Mouse (Mus musculus): ENCODE data around the gene Vamp5. TPM values are rescaled to one million over a fixed set of nuclear protein-coding genes. Genes with fewer than 3 reads are reported as not detected.

Gene Vamp5
- total RNA-seq (2012; rRNA removed) (1.5 and 2.5 TPM in 2 replicates), total RNA-seq (2014; rRNA removed) (0.50 and 0.59 TPM in 2 replicates), polyA plus RNA-seq (2012; ENCODE audit: insufficient read length, low read depth) (0.90 and 2.2 TPM in 2 replicates)

DNA sequence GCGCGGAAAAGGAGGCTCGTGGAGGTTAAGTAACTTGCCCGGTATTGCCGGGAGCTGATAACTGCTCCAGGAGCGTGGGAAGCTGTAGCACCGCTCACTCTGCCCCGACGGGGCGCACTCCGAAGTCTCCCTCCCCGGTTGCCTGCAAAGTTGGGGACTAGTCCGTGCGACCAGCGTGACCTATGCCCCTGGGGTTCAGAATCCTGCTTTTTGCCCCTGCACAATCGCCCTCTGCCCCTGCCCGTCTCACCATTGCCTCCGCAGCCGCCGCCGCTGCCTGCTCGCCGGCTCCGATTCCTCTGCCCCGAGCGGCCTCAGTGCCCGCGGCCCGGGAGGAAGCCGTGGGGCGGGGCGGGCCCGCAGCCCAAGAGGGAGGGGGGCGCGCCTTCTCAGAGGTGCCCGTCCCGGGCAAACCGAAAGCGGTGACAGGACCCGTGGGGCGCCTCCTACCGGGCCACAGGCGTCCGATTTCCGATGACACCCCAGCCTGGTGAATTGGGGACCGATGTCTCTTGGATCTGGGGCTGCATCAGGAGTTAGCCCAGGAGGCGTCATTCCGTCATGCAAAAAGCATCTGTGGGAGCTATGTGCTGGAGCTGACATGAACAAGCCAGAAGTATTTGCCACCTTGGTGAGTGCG is at the start of gene Vamp5:
TSS of gene Vamp5 (minus strand) at position 338 of the 640 bp plus-strand sequence.
- no peak for DNase-seq (ENCODE audit: extremely low read depth)
- TF ChIP-seq POLR2AphosphoS2 (IDR thresholded peaks at IDR 0.05; ENCODE audit: low read depth, low read length) (no peak), ZMIZ1 (IDR thresholded peaks at IDR 0.05; ENCODE audit: low read depth, low read length) (no peak), IRF4 (IDR thresholded peaks at IDR 0.05; ENCODE audit: low read depth, low read length) (peak; percentile 48; the same call in 1 of the 2 replicates), POLR2A (IDR thresholded peaks at IDR 0.05; ENCODE audit: low read depth, low read length) (peak; percentile 19; the same call in 1 of the 2 replicates), TCF12 (IDR thresholded peaks at IDR 0.05; ENCODE audit: low read depth, low read length) (peak; percentile 38; the same call in 1 of the 2 replicates), UBTF (IDR thresholded peaks at IDR 0.05; ENCODE audit: low read depth, low read length) (peak; percentile 75; the same call in 1 of the 2 replicates), CTCF (conservative IDR thresholded peaks at IDR 0.05 in 1 of 2, IDR thresholded peaks at IDR 0.05 in 1 of 2; ENCODE audit: low read depth in 2 of 2, low read length in 2 of 2) (peak in 1 of 2 experiments; percentile 64; a peak in 2 of 4 replicates), SMC3 (IDR thresholded peaks at IDR 0.05; ENCODE audit: low read depth, low read length) (0 out of 2 replicates have a peak, but pooled peaks have one; percentile 13), MAZ (IDR thresholded peaks at IDR 0.05; ENCODE audit: low read depth, low read length) (peak; percentile 63; the same call in 1 of the 2 replicates)
- peaks cover under 1 to 16% of the 10 kb centered on the region in 2 experiments; a peak in 2 of 4 replicates for H3K4me1 ChIP-seq (ENCODE audit: control insufficient read depth in 1 of 2, insufficient read depth in 2 of 2)
- dilution Hi-C loops (cut with MboI; ENCODE audit: extremely low pct_ligation_motif_present, extremely low pct_unique_long_range_greater_than_20kb, low sequenced_read_pairs): no loop called here
- peaks cover 10% of the 10 kb centered on the region for H3K27me3 ChIP-seq (replicated peaks)
- peak within 1 kb of the TSS; percentile 33 for H3K4me2 ChIP-seq (ENCODE audit: insufficient read depth, low read depth, poor library complexity, severe bottlenecking)
- H3K79me2 ChIP-seq (replicated peaks; ENCODE audit: control insufficient read depth, extremely low read depth, insufficient read depth, poor library complexity, severe bottlenecking): no peaks in the 10 kb centered on the region
- H3K4me3 ChIP-seq (replicated peaks in 1 of 3; ENCODE audit: low read depth in 2 of 3, low read length in 2 of 3, poor library complexity in 1 of 3): peak within 1 kb of the TSS; percentile 54 to 68 (median 67)
- H3K9ac ChIP-seq (ENCODE audit: insufficient read depth, low read depth): peak within 1 kb of the TSS; percentile 46; the same call in 1 of the 2 replicates
- H3K27ac ChIP-seq (ENCODE audit: insufficient read depth, low read depth): no peak within 1 kb of the TSS
- peaks cover 3 to 14% of the 10 kb centered on the region in 2 experiments for H3K36me3 ChIP-seq (replicated peaks in 1 of 2; ENCODE audit: control insufficient read depth in 1 of 2, insufficient read depth in 1 of 2, low read length in 1 of 2)
- in situ Hi-C loops (cut with MboI; ENCODE audit: low pct_ligation_motif_present, low pct_unique_long_range_greater_than_20kb, low sequenced_read_pairs): no loop called here
- H3K9me3 ChIP-seq (replicated peaks; ENCODE audit: low read length): no peaks in the 10 kb centered on the region

GRCm38 (mm10) chr6:72429061-72429842 is 49.0 kb upstream of the Vamp5 start:
- dilution Hi-C loops (cut with MboI; ENCODE audit: extremely low pct_ligation_motif_present, extremely low pct_unique_long_range_greater_than_20kb, low sequenced_read_pairs): no loop called here
- TF ChIP-seq SMC3 (IDR thresholded peaks at IDR 0.05; ENCODE audit: low read depth, low read length): no peak
- TF ChIP-seq MAX (IDR thresholded peaks at IDR 0.05; ENCODE audit: low read length): no peak
- TF ChIP-seq SIN3A (IDR thresholded peaks at IDR 0.05; ENCODE audit: low read length): no peak
- no peak for TF ChIP-seq RAD21 (IDR thresholded peaks at IDR 0.05; ENCODE audit: low read depth, low read length)
- TF ChIP-seq JUND (conservative IDR thresholded peaks at IDR 0.05; ENCODE audit: low read depth, low read length): no peak
- no peak for TF ChIP-seq KAT2A (IDR thresholded peaks at IDR 0.05; ENCODE audit: insufficient replicate concordance, low read length)
- no peak for TF ChIP-seq EP300 (IDR thresholded peaks at IDR 0.05; ENCODE audit: low read length)
- TF ChIP-seq CHD2 (IDR thresholded peaks at IDR 0.05; ENCODE audit: low read length): no peak
- TF ChIP-seq GABPA (IDR thresholded peaks at IDR 0.05; ENCODE audit: insufficient replicate concordance, low read depth, low read length): no peak
- TF ChIP-seq UBTF (IDR thresholded peaks at IDR 0.05; ENCODE audit: low read depth, low read length): no peak
- TF ChIP-seq JUN (IDR thresholded peaks at IDR 0.05; ENCODE audit: insufficient read depth, low read depth, low read length): no peak
- no peak for TF ChIP-seq MEF2A (IDR thresholded peaks at IDR 0.05; ENCODE audit: borderline replicate concordance, low read depth, low read length)
- no peak for TF ChIP-seq TBP (conservative IDR thresholded peaks at IDR 0.05; ENCODE audit: low read depth, low read length)
- TF ChIP-seq ZNF384 (IDR thresholded peaks at IDR 0.05; ENCODE audit: low read depth, low read length): no peak
- no peak for TF ChIP-seq MAZ (IDR thresholded peaks at IDR 0.05; ENCODE audit: low read depth, low read length)
- no peak for TF ChIP-seq TCF12 (IDR thresholded peaks at IDR 0.05; ENCODE audit: low read depth, low read length)
- TF ChIP-seq RCOR1 (conservative IDR thresholded peaks at IDR 0.05; ENCODE audit: low read depth, low read length): no peak
- TF ChIP-seq ZMIZ1 (IDR thresholded peaks at IDR 0.05; ENCODE audit: low read depth, low read length): no peak
- no peak for TF ChIP-seq CHD1 (IDR thresholded peaks at IDR 0.05; ENCODE audit: low read depth, low read length)
- Histone ChIP-seq H3K27ac (ENCODE audit: insufficient read depth, low read depth) (no peak overlapping the region), H3K4me3 (replicated peaks in 1 of 3; ENCODE audit: low read depth in 2 of 3, low read length in 2 of 3, poor library complexity in 1 of 3) (no peak overlapping the region), H3K79me2 (replicated peaks; ENCODE audit: control insufficient read depth, extremely low read depth, insufficient read depth, poor library complexity, severe bottlenecking) (no peaks in the 10 kb centered on the region), H3K27me3 (replicated peaks) (no peaks in the 10 kb centered on the region), H3K9me3 (replicated peaks; ENCODE audit: low read length) (peaks cover 12% of the 10 kb centered on the region), H3K4me2 (ENCODE audit: insufficient read depth, low read depth, poor library complexity, severe bottlenecking) (no peak overlapping the region), H3K36me3 (replicated peaks in 1 of 2; ENCODE audit: control insufficient read depth in 1 of 2, insufficient read depth in 1 of 2, low read length in 1 of 2) (peaks cover 72 to 82% of the 10 kb centered on the region in 2 experiments), H3K4me1 (ENCODE audit: control insufficient read depth in 1 of 2, insufficient read depth in 2 of 2) (peaks cover 0 to 25% of the 10 kb centered on the region in 2 experiments; a peak in 2 of 4 replicates), H3K9ac (ENCODE audit: insufficient read depth, low read depth) (no peak overlapping the region)
- in situ Hi-C loops (cut with MboI; ENCODE audit: low pct_ligation_motif_present, low pct_unique_long_range_greater_than_20kb, low sequenced_read_pairs): loop anchor here (5.0 kb wide), 1 partner anchor 108 kb away; no protein-coding TSS in a partner anchor
- DNase-seq (ENCODE audit: extremely low read depth): no peak
